Mouse (Mus musculus) adrenal gland, postnatal 14 days (tissue): ENCODE measurements around the gene Pole3. TPM values are rescaled to one million over a fixed set of nuclear protein-coding genes. Genes with fewer than 3 reads are reported as not detected.
A peak's percentile ranks its signal among the peaks of the same experiment; 100 is the strongest.

Experiments used
- DNase-seq: peaks from one replicate; pipeline ENCODE4 v3.0.0; 2021; ENCODE audit warnings: mixed read lengths
- long read RNA-seq, 2 experiments: library from polyadenylated mRNA; stranded (forward); transcript quantifications; one replicate each; pipeline ENCODE4 v2.0.0; 2021
- total RNA-seq: library from RNA; stranded (reverse); gene quantifications from 2 replicates; pipeline ENCODE4 v1.2.3, GENCODE M21; 2021

Gene Pole3
- total RNA-seq = 43.9 and 46.4 TPM in 2 replicates
- long read RNA-seq, experiment 1, transcript Pole3-201 (4 exons, 1,805 nt) = major isoform, 58 of 67 reads
- long read RNA-seq, experiment 1, partial matches to known transcripts = 2 of 67 reads
- long read RNA-seq, experiment 1, other reads (novel, unspliced or antisense) = 7 of 67 reads
- long read RNA-seq, experiment 2, transcript Pole3-201 (4 exons, 1,805 nt) = major isoform, 35 of 45 reads
- long read RNA-seq, experiment 2, partial matches to known transcripts = 3 of 45 reads
- long read RNA-seq, experiment 2, other reads (novel, unspliced or antisense) = 7 of 45 reads

GRCm38 (mm10) chr4:62524651-62525488, at the start of gene Pole3, which contains the start of gene 4933430I17Rik:
Pole3 (minus strand) TSS chr4:62525068.
4933430I17Rik (plus strand) TSS chr4:62525369.
- peak; percentile 98 for DNase-seq

GRCm38 (mm10) chr4:62570029-62570428, 45.2 kb upstream of the Pole3 start:
- no peak for DNase-seq

- no peak for DNase-seq
These were observed 44.7 kb upstream of the Pole3 start for GRCm38 (mm10) chr4:62569603-62570002.

GRCm38 (mm10) chr4:62568359-62568758, 43.5 kb upstream of the Pole3 start:
- no peak for DNase-seq

GRCm38 (mm10) chr4:62567696-62568095, 42.8 kb upstream of the Pole3 start:
- DNase-seq = no peak

- no peak for DNase-seq
These were observed 41.7 kb upstream of the Pole3 start for GRCm38 (mm10) chr4:62566530-62566929.

- no peak for DNase-seq
These were observed 37.1 kb upstream of the Pole3 start for GRCm38 (mm10) chr4:62562006-62562405.

- no peak for DNase-seq
These were observed 36.7 kb upstream of the Pole3 start for GRCm38 (mm10) chr4:62561630-62562001.

GRCm38 (mm10) chr4:62560963-62561629, 36.2 kb upstream of the Pole3 start:
- DNase-seq = peak; percentile 83

GRCm38 (mm10) chr4:62559797-62560329, 35.0 kb upstream of the Pole3 start, which contains the start of gene Rgs3:
Rgs3 (plus strand) TSS chr4:62559847.
- DNase-seq = no peak

- DNase-seq = no peak
These were observed 32.6 kb upstream of the Pole3 start for GRCm38 (mm10) chr4:62557436-62557835.

- no peak for DNase-seq
These were observed 27.1 kb upstream of the Pole3 start for GRCm38 (mm10) chr4:62551966-62552365.

- DNase-seq = no peak
These were observed 19.9 kb upstream of the Pole3 start for GRCm38 (mm10) chr4:62544801-62545200.

- no peak for DNase-seq
These were observed 18.9 kb upstream of the Pole3 start for GRCm38 (mm10) chr4:62543782-62544181.

- DNase-seq = no peak
These were observed 16.9 kb upstream of the Pole3 start for GRCm38 (mm10) chr4:62541802-62542201.

GRCm38 (mm10) chr4:62533729-62534128, 8.9 kb upstream of the Pole3 start:
- DNase-seq = no peak

GRCm38 (mm10) chr4:62527655-62528054, 2.8 kb upstream of the Pole3 start:
- DNase-seq = no peak

- DNase-seq = no peak
These were observed 1.4 kb upstream of the Pole3 start for GRCm38 (mm10) chr4:62526256-62526655.

GRCm38 (mm10) chr4:62525489-62525811, 582 bp upstream of the Pole3 start:
- DNase-seq = no peak

- DNase-seq = no peak
These were observed 3.9 kb downstream of the Pole3 start for GRCm38 (mm10) chr4:62520892-62521400.

GRCm38 (mm10) chr4:62519849-62520233, 5.0 kb downstream of the Pole3 start, which contains the start of gene Alad:
Alad (minus strand) TSS chr4:62519918.
- peak; percentile 96 for DNase-seq

- no peak for DNase-seq
These were observed 5.6 kb downstream of the Pole3 start for GRCm38 (mm10) chr4:62519122-62519848.
